Mouse (Mus musculus): ENCODE measurements around the gene Nup85. TPM values are rescaled to one million over a fixed set of nuclear protein-coding genes. Genes with fewer than 3 reads are reported as not detected.

The Nup85 gene
- total and polyA plus RNA-seq, 3 experiments: 282 to 326 (median 290) TPM

DNA sequence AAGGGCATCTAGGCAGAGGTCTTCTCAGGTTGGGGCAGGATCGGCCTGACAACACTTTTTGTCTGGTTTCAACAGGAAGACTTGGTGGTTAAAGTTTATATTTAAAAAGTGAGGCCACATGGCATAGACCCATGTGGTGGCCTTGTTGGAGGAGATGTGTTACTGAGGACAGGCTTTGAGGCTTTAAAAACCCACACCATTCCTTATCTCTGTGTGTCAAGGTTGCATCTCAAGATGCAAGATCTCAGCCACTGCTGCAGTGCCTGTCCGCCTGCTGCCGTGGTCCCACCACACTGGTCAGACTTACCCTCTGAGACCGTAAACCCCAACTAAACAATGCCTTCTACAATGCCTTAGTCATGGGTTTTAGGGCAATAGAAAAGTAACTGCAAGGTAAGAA, 34.1 kb downstream of the Nup85 start:
- peaks cover 76% of the 10 kb centered on the region for H3K79me2 ChIP-seq (replicated peaks; ENCODE audit: control insufficient read depth, extremely low read depth, insufficient read depth, poor library complexity, severe bottlenecking)
- in situ Hi-C loops (cut with MboI; ENCODE audit: low pct_ligation_motif_present, low pct_unique_long_range_greater_than_20kb, low sequenced_read_pairs): no loop called here
- H3K9ac ChIP-seq (ENCODE audit: insufficient read depth, low read depth): no peak overlapping the region
- dilution Hi-C loops (cut with MboI; ENCODE audit: extremely low pct_ligation_motif_present, extremely low pct_unique_long_range_greater_than_20kb, low sequenced_read_pairs): no loop called here
- no peak overlapping the region for H3K27ac ChIP-seq (ENCODE audit: insufficient read depth, low read depth)
- H3K9me3 ChIP-seq (replicated peaks; ENCODE audit: low read length): no peaks in the 10 kb centered on the region
- no peak overlapping the region for H3K4me2 ChIP-seq (ENCODE audit: insufficient read depth, low read depth, poor library complexity, severe bottlenecking)
- H3K27me3 ChIP-seq (replicated peaks): no peaks in the 10 kb centered on the region
- DNase-seq (ENCODE audit: extremely low read depth): no peak
- peaks cover 12 to 33% of the 10 kb centered on the region in 2 experiments for H3K4me1 ChIP-seq (ENCODE audit: control insufficient read depth in 1 of 2, insufficient read depth in 2 of 2)
- H3K4me3 ChIP-seq (replicated peaks in 1 of 3; ENCODE audit: low read depth in 2 of 3, low read length in 2 of 3, poor library complexity in 1 of 3): no peak overlapping the region
- TF ChIP-seq ZC3H11A (IDR thresholded peaks at IDR 0.05; ENCODE audit: low read depth, low read length): no peak
- H3K36me3 ChIP-seq (replicated peaks in 1 of 2; ENCODE audit: control insufficient read depth in 1 of 2, insufficient read depth in 1 of 2, low read length in 1 of 2): peaks cover 48 to 80% of the 10 kb centered on the region in 2 experiments

GRCm38 (mm10) chr11:115599722-115600121, 35.5 kb downstream of the Nup85 start:
- dilution Hi-C loops (cut with MboI; ENCODE audit: extremely low pct_ligation_motif_present, extremely low pct_unique_long_range_greater_than_20kb, low sequenced_read_pairs) (no loop called here), in situ Hi-C loops (cut with MboI; ENCODE audit: low pct_ligation_motif_present, low pct_unique_long_range_greater_than_20kb, low sequenced_read_pairs) (loop anchor here (25.0 kb wide), 1 partner anchor 413 kb away; the partner anchor contains the start of gene Galk1)
- no peak overlapping the region for H3K9ac ChIP-seq (ENCODE audit: insufficient read depth, low read depth)
- H3K4me2 ChIP-seq (ENCODE audit: insufficient read depth, low read depth, poor library complexity, severe bottlenecking): no peak overlapping the region
- no peak overlapping the region for H3K27ac ChIP-seq (ENCODE audit: insufficient read depth, low read depth)
- H3K9me3 ChIP-seq (replicated peaks; ENCODE audit: low read length): no peaks in the 10 kb centered on the region
- H3K4me1 ChIP-seq (ENCODE audit: control insufficient read depth in 1 of 2, insufficient read depth in 2 of 2): peaks cover 12 to 33% of the 10 kb centered on the region in 2 experiments
- H3K36me3 ChIP-seq (replicated peaks in 1 of 2; ENCODE audit: control insufficient read depth in 1 of 2, insufficient read depth in 1 of 2, low read length in 1 of 2): peaks cover 35 to 67% of the 10 kb centered on the region in 2 experiments
- TF ChIP-seq MAFK (IDR thresholded peaks at IDR 0.05; ENCODE audit: insufficient replicate concordance, low read length) (no peak), ETS1 (conservative IDR thresholded peaks at IDR 0.05; ENCODE audit: low read depth, low read length) (no peak), RAD21 (IDR thresholded peaks at IDR 0.05; ENCODE audit: low read depth, low read length) (no peak), SIN3A (IDR thresholded peaks at IDR 0.05; ENCODE audit: low read length) (no peak), MYC (IDR thresholded peaks at IDR 0.05; ENCODE audit: low read depth, low read length) (no peak), UBTF (IDR thresholded peaks at IDR 0.05; ENCODE audit: low read depth, low read length) (no peak), IRF4 (IDR thresholded peaks at IDR 0.05; ENCODE audit: low read depth, low read length) (no peak), POLR2AphosphoS2 (IDR thresholded peaks at IDR 0.05; ENCODE audit: low read depth, low read length) (no peak), POLR2A (IDR thresholded peaks at IDR 0.05; ENCODE audit: low read depth, low read length) (no peak), ZKSCAN1 (IDR thresholded peaks at IDR 0.05; ENCODE audit: borderline replicate concordance, low read depth, low read length) (no peak)
- no peaks in the 10 kb centered on the region for H3K27me3 ChIP-seq (replicated peaks)
- peaks cover 86% of the 10 kb centered on the region for H3K79me2 ChIP-seq (replicated peaks; ENCODE audit: control insufficient read depth, extremely low read depth, insufficient read depth, poor library complexity, severe bottlenecking)
- no peak for DNase-seq (ENCODE audit: extremely low read depth)
- H3K4me3 ChIP-seq (replicated peaks in 1 of 3; ENCODE audit: low read depth in 2 of 3, low read length in 2 of 3, poor library complexity in 1 of 3): no peak overlapping the region

DNA sequence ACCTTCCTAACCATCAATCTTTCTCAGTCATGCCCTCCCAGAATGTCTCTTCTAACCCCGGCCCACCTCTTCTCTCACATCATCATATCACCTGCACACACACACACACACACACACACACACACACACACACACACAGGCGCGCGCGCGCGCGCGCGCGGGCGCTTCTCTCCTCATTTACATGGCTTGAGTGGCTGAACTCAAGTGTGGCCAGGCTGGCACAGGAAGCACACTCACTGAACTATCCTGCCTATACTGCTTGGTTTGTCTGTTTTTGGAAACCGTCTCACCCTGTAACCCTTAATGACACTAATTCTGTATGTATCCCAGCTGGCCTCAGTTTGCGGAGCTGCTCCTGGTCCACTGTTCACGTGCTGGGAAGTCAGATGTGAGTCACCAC, 36.5 kb downstream of the Nup85 start:
- in situ Hi-C loops (cut with MboI; ENCODE audit: low pct_ligation_motif_present, low pct_unique_long_range_greater_than_20kb, low sequenced_read_pairs): loop anchor here (25.0 kb wide), 1 partner anchor 412 kb away; the partner anchor contains the start of gene Galk1

More for the DNA sequence above, 36.5 kb downstream of the Nup85 start:
- Histone ChIP-seq H3K4me3 (replicated peaks in 1 of 3; ENCODE audit: low read depth in 2 of 3, low read length in 2 of 3, poor library complexity in 1 of 3) (no peak overlapping the region), H3K27me3 (replicated peaks) (no peaks in the 10 kb centered on the region), H3K79me2 (replicated peaks; ENCODE audit: control insufficient read depth, extremely low read depth, insufficient read depth, poor library complexity, severe bottlenecking) (peaks cover 92% of the 10 kb centered on the region), H3K36me3 (replicated peaks in 1 of 2; ENCODE audit: control insufficient read depth in 1 of 2, insufficient read depth in 1 of 2, low read length in 1 of 2) (peaks cover 32 to 66% of the 10 kb centered on the region in 2 experiments), H3K9me3 (replicated peaks; ENCODE audit: low read length) (no peaks in the 10 kb centered on the region), H3K4me1 (ENCODE audit: control insufficient read depth in 1 of 2, insufficient read depth in 2 of 2) (peaks cover 14 to 38% of the 10 kb centered on the region in 2 experiments), H3K27ac (ENCODE audit: insufficient read depth, low read depth) (no peak overlapping the region), H3K4me2 (ENCODE audit: insufficient read depth, low read depth, poor library complexity, severe bottlenecking) (no peak overlapping the region), H3K9ac (ENCODE audit: insufficient read depth, low read depth) (no peak overlapping the region)
- TF ChIP-seq CHD2 (IDR thresholded peaks at IDR 0.05; ENCODE audit: low read length): no peak
- no peak for TF ChIP-seq ZMIZ1 (IDR thresholded peaks at IDR 0.05; ENCODE audit: low read depth, low read length)
- TF ChIP-seq E2F4 (IDR thresholded peaks at IDR 0.05; ENCODE audit: insufficient replicate concordance, low read depth, low read length): no peak
- TF ChIP-seq UBTF (IDR thresholded peaks at IDR 0.05; ENCODE audit: low read depth, low read length): no peak
- TF ChIP-seq ZNF384 (IDR thresholded peaks at IDR 0.05; ENCODE audit: low read depth, low read length): no peak
- no peak for TF ChIP-seq IRF4 (IDR thresholded peaks at IDR 0.05; ENCODE audit: low read depth, low read length)
- TF ChIP-seq POLR2A (IDR thresholded peaks at IDR 0.05; ENCODE audit: low read depth, low read length): no peak; the same call in 1 of the 2 replicates
- TF ChIP-seq TCF12 (IDR thresholded peaks at IDR 0.05; ENCODE audit: low read depth, low read length): no peak
- TF ChIP-seq MYC (IDR thresholded peaks at IDR 0.05; ENCODE audit: low read depth, low read length): no peak
- no peak for TF ChIP-seq SMC3 (IDR thresholded peaks at IDR 0.05; ENCODE audit: low read depth, low read length)
- no peak for DNase-seq (ENCODE audit: extremely low read depth)
- dilution Hi-C loops (cut with MboI; ENCODE audit: extremely low pct_ligation_motif_present, extremely low pct_unique_long_range_greater_than_20kb, low sequenced_read_pairs): no loop called here

Measured in CH12.LX (cell line).